Mouse (Mus musculus): ENCODE results near the gene Klf15. TPM values are rescaled to one million over a fixed set of nuclear protein-coding genes. Genes with fewer than 3 reads are reported as not detected.
A peak's percentile ranks its signal among the peaks of the same experiment; 100 is the strongest.

Gene Klf15
- total RNA-seq, 2 experiments from 2014 or later, result not detected

DNA sequence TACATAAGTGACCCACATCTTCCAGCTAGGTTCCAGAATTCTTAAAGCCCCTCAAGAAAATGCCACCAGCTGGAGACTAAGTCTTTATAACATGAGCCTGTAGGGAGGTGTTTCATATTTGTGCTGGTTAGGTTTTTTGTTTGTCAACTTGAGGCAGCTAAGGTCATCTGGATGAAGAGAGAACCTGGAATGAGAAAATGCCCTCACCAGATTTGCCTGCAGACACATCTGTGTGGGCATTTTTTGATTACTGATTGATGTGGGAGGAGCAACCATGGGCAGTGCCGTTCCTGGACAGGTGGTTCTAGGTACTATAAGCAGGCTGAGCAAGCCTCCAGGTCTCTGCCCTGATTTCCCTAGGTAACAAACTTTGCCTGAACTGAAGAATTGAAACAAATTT is 25.2 kb downstream of the Klf15 start:
- ATAC-seq (replicated peaks; ENCODE audit: poor library complexity, severe bottlenecking), result no peak

- ATAC-seq (replicated peaks; ENCODE audit: poor library complexity, severe bottlenecking), result no peak
Measured at GRCm38 (mm10) chr6:90489532-90489931, 27.2 kb downstream of the Klf15 start.

- ATAC-seq (replicated peaks; ENCODE audit: poor library complexity, severe bottlenecking), result no peak
Measured at GRCm38 (mm10) chr6:90490976-90491375, 28.6 kb downstream of the Klf15 start.

GRCm38 (mm10) chr6:90491956-90492744 is 29.8 kb downstream of the Klf15 start:
- ATAC-seq (replicated peaks; ENCODE audit: poor library complexity, severe bottlenecking), result no peak

- no peak for ATAC-seq (replicated peaks; ENCODE audit: poor library complexity, severe bottlenecking)
Measured at GRCm38 (mm10) chr6:90494155-90494554, 31.8 kb downstream of the Klf15 start.

- ATAC-seq (replicated peaks; ENCODE audit: poor library complexity, severe bottlenecking), result no peak
Measured at GRCm38 (mm10) chr6:90494566-90494965, 32.2 kb downstream of the Klf15 start.

DNA sequence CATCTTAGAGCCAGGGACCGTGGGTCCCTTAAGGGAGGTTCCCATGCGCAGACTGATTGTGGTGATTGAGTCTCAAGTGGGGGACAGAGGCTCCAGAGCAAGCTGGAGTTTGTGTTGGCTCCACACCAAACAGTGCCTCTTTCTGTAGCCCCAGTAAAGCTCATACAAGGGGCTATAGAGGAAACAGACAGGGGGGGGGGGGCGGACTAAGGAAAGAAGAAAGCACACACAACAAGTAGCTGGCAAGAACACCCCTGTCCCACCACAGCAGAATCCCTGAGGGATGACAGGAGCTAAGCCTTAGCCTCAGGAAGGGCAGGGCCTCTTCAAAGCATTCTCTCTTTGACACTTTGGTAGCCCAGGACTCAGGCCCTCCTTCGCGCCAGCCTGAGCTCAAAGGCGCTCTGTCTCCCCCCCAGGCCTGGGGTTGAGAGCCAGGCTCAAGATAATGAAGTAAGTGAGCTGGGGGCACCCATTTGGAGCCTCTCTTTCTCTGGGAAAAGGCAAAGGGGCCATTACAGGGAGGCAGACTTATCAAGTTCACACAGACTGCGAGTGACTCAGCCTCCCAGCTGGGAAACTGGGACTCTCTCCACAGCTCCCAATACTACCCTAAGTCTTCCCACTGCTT is 33.0 kb downstream of the Klf15 start:
- no peak for ATAC-seq (replicated peaks; ENCODE audit: poor library complexity, severe bottlenecking)

- ATAC-seq (replicated peaks; ENCODE audit: poor library complexity, severe bottlenecking), result 0 out of 2 replicates have a peak, but pooled peaks have one; percentile 14
Measured at GRCm38 (mm10) chr6:90496217-90496616, 33.8 kb downstream of the Klf15 start.

DNA sequence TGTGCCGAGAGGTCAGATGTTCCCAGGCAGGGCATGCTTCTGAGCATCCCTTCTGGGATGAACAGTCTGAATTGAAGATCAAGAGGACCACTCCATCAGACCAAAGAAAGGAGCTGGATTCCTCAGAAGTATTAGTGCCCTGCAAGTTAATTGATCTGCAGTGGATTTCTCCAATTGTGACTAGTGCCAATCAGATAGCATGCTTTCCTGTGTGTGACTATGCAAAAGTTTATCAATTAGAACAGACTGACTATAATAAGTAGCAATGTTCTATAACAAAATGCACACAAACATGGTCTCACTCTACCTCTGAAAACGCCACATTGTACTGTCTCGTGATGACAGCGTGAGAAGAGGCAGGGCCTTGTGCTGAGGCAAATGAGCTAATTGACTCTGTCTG is 37.1 kb downstream of the Klf15 start:
- no peak for ATAC-seq (replicated peaks; ENCODE audit: poor library complexity, severe bottlenecking)

DNA sequence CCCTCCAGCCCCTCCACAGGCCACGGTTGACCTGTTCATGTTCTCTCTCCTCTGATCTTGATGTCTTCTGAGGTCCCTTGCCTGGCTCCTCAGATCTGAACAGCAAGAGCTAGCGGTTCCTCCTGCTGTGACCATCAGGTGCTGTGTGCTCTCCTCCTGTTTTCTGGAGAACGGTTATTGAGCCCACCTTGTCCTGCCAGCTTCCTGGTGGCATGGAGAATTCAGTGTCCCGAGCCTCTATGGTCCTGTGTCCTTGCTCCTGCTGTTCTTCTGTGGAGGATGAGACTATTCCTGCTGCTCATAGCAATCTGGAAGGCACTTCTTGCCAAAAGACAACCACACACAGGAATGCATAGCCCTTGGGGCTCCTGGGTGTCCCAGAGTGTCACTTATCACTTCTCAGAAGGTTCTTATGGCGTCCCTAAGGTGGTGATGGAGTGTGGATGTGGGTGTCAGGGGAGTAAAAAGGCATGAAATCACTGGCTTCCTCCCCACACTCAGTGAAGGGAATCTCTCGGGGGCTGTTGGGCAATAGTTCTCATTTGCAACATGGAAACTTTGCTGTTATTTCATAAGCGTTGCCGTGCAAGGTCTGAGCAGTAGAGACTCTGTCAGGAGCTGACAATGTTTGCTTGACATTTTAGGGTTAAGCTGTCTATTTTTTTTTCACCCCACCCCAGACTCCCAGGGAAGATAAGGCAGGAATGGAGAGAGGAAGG is 39.0 kb downstream of the Klf15 start:
- ATAC-seq (replicated peaks; ENCODE audit: poor library complexity, severe bottlenecking), result peak; percentile 64

GRCm38 (mm10) chr6:90505906-90506305 is 43.5 kb downstream of the Klf15 start:
- no peak for ATAC-seq (replicated peaks; ENCODE audit: poor library complexity, severe bottlenecking)

DNA sequence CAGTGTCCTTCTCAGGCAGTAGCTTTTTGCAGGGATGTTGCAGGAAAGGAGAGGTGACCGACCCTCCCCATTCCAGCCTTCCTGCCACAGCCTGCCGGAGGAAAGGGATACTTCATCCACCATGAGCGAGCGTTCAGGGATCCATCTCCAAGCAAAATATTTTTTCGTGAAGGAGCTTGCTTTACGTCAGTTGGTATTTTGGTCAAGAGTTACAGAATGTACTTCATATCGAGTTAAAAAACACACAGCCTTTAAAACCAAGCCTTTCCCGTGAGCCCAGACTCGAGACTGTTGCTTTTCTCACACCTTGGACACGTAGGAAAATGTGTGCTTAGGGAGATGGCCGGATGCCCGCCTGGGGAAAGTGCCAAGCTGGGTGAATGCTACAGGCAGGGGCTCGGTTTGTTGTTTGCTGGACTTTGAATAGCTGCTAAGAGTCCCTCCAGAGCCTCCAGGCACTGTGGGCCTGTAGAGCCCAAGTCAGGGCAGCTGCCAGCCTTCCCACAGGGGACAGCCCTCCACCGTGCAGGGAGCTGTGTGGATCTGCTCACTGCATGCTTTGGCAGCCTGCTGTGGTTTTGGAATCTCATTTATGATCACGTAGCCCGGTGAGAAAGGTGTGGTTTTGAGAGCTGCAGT is 44.4 kb downstream of the Klf15 start:
- ATAC-seq (replicated peaks; ENCODE audit: poor library complexity, severe bottlenecking), result no peak

- ATAC-seq (replicated peaks; ENCODE audit: poor library complexity, severe bottlenecking), result no peak
Measured at GRCm38 (mm10) chr6:90507443-90507842, 45.1 kb downstream of the Klf15 start.

GRCm38 (mm10) chr6:90508197-90508624 is 45.8 kb downstream of the Klf15 start:
- no peak for ATAC-seq (replicated peaks; ENCODE audit: poor library complexity, severe bottlenecking)

- no peak for ATAC-seq (replicated peaks; ENCODE audit: poor library complexity, severe bottlenecking)
Measured at GRCm38 (mm10) chr6:90509085-90509484, 46.7 kb downstream of the Klf15 start.

DNA sequence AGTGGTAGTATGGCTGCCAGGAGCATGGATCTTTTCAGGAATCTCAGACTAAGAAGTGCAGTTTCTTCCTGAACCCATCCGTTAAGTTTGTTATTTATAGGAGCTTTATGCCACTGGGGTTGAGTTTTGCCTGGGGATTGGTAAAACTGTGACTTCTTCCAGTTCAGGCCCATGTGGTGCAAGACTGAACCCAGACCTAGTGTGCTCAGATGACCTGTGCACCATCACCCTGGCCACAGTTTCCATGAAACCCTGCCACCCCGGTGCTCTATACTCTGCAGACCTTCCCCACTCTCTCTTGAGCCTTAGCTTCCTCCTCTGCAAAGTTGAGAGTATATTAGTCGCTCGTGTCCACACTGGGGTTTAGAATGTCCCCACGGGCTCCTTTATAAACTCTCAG is 50.0 kb downstream of the Klf15 start:
- no peak for ATAC-seq (replicated peaks; ENCODE audit: poor library complexity, severe bottlenecking)

GRCm38 (mm10) chr6:90513074-90513856 is 50.9 kb downstream of the Klf15 start:
- no peak for ATAC-seq (replicated peaks; ENCODE audit: poor library complexity, severe bottlenecking)

GRCm38 (mm10) chr6:90514369-90514768 is 52.0 kb downstream of the Klf15 start:
- ATAC-seq (replicated peaks; ENCODE audit: poor library complexity, severe bottlenecking), result peak; percentile 55

- peak; percentile 75 for ATAC-seq (replicated peaks; ENCODE audit: poor library complexity, severe bottlenecking)
Measured at GRCm38 (mm10) chr6:90514883-90515405, 52.6 kb downstream of the Klf15 start.

DNA sequence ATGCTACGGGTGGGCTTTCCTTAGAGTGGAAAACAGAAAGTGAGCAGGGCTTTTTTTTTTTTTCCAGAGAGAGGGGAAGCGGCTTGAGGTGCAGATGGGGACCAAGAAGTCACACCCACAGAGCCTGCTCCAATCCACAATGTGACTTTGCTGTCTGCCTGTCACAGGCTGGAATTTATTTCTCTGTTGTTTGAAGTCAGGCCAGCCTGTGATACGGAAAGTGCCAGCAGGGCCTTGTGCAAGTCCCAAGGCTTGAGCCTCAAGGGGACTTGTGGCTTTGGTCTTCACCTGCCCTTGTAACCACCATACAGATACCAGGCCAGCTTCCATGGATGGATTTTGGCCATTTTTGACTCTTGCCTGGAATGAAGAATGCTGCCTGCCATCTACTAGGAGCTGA is 56.5 kb downstream of the Klf15 start:
- ATAC-seq (replicated peaks; ENCODE audit: poor library complexity, severe bottlenecking), result no peak
